Mouse (Mus musculus): ENCODE data around the gene Gpsm2.
"Not testable (repeated sequence)": the region's sequence is repeated elsewhere in the genome, so short reads cannot be mapped to it uniquely, and the experiment has no call there.

Gene Gpsm2

DNA sequence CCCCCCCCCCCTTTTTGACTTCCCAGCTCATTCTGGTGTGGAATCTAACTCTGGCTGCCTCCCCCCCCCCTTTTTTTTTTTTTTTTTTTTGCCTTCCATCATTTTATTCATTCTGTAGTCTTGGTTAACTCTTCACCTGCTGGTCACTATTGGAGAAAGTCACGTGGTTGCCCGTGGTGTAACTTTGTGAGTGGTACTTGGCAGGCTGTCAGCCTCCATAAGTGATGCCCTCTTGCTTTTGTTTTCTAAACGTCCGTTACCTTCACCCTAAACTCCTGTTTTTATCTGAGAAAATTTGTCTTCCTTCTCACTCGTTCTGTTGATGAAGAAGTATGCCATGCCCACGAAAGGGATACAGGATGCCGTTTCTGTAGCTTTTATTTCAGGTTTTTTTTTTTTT is 66.6 kb downstream of the Gpsm2 start:
- no peak for DNase-seq (ENCODE audit: low read depth, low spot score)

GRCm38 (mm10) chr3:108654566-108654965 is 67.5 kb downstream of the Gpsm2 start:
- DNase-seq (ENCODE audit: low read depth, low spot score): no peak

DNA sequence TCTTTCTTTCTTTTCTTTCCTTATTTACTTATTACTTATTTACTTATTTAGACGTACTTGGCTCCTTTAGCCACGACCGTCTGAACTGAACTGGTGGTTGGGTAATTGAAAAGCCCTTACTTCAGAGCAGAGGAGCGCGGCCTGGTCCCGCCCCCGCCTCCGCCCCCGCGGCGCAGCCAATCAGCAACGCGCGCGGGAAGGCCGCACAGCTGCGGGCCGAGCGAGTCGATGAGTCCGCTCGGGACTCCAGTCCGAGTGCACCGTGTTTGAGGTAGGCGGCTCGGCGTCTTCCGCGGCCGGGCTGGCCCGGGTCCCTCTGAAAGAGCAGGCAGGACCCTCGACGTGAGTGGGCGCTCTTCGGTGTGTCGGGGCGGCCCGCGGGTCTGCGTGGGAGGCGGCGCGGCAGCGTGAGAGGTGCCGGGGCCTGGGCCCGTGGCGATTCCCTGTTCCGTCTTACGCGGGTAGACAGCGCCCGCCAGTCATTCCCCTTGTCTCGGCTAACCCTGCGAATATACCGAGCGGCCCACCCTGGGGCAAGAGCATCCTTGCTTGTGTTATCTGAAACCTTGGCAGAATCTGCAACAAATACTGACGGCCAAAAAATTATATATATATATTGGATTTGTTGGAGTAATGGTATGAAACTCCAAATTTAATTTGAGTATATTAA is 68.3 kb downstream of the Gpsm2 start, which contains the start of gene Clcc1:
Gene Clcc1 (plus strand): TSS at position 204 of the 670 bp plus-strand sequence.
- DNase-seq (ENCODE audit: low read depth, low spot score): peak; percentile 81

DNA sequence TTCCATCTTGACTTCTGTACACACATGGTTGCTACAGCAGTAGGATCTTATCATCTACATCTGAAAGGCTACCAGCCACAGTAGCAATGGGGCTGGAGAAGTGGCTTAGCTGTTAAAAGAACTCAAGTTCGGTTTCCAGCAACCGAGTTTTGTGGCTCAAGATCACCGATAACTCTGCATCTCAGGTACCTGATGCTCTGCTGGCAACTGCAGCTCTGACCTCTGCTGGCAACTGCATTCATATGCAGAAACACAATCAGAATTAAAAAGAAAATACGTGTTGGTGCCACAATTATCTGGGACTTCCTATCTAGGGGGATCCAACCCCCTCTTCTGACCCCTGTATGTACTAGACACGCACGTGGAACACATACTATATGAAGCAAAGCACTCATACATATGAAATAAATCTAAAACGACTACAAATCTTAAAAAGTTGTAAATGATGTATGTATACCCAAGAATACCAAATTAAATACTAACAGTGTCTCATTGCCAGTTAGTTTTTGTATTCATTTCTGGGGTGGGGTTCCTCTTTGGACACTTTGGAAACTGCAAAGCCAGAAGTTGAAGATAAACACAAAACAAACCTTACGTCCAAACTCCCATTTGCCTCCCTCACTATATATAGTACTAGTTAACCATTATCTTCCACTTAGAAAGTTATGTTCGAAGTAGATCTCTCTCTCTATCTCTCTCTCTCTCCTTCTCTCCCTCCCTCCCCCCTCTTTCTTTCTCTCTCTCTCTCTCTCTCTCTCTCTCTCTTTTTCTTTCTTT is 69.1 kb downstream of the Gpsm2 start:
- DNase-seq (ENCODE audit: low read depth, low spot score): no peak

- not testable (repeated sequence) for DNase-seq (ENCODE audit: low read depth, low spot score)
Observed at GRCm38 (mm10) chr3:108647681-108648080, 74.4 kb downstream of the Gpsm2 start.

DNA sequence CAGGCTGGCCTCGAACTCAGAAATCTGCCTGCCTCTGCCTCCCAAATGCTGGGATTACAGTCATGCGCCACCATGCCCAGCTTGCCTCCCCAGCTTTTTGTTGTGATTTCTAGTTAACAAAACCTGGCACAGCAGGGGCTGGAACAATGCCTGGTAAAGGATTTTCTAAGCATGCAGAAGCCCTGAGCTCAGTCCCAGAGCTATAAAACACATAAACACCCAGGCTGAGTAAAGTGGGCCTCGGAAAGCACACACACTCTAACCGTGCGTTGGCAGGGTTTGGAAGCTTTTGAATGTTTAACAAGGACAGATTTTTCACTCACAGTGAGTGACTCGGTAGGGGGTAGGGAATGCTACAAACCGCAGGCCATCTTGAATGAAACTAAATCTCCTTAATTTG is 76.1 kb downstream of the Gpsm2 start:
- DNase-seq (ENCODE audit: low read depth, low spot score): peak; percentile 20

DNA sequence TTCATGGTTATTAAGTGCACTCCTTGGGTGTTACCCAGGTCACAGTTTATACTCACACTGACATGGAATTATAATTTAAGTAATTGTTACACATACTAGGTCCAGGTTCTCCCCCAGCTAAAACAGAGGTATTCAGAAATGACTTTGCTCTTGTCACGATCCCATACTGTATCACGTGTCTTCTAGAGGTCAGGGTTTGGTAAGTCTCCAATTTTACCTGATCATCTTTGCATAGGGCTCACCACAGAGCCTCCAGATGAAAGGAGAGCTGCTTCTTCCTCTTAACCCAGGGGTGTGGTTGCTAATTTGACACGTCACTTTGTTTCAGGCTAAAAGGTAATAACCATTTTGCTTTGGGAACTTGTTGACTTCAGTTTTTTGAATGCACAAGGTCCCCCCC is 77.3 kb downstream of the Gpsm2 start:
- DNase-seq (ENCODE audit: low read depth, low spot score): no peak

DNA sequence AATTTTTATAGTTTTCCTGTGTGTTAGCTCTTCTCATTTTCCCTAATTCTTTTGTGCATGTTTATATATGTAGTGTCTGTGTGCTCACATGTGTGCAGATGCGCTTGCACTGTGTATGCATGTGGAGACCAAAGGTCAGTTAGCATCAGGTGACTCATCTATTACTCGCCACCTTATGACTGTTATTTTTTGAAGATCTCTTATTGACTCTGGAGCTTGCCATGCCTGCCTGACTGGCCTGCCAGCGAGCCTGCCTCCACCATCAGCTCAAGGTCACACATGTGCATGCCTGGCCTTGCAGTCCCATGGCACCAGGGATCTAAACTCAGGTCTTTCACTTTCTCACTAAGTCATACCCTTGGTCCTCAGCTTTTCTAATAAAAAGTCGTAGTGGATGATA is 81.1 kb downstream of the Gpsm2 start:
- DNase-seq (ENCODE audit: low read depth, low spot score): no peak

DNA sequence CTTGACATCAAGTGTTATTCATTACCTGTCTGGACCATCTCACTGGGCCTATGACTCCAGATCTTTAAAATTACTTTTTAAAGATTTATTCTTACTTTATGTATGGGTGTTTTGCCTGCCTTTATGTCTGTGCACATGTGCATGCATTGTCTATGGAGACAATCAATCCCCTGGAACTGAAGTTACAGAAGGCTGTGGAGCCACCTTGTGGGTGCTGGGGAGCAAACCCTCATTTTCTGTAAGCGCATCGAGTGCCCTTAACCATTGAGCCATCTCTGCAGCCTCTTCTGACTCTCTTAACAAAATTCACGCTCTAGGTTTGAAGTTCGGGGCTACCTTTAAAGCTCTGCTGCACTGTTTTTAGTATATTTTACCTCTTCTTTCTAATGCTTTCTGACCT is 82.7 kb downstream of the Gpsm2 start:
- DNase-seq (ENCODE audit: low read depth, low spot score): no peak

- DNase-seq (ENCODE audit: low read depth, low spot score): no peak
Observed at GRCm38 (mm10) chr3:108634761-108635160, 87.3 kb downstream of the Gpsm2 start.

Measured in brain, embryonic 18.5 days (tissue).